Mouse (Mus musculus): ENCODE data around the gene Pi4kb. TPM values are rescaled to one million over a fixed set of nuclear protein-coding genes. Genes with fewer than 3 reads are reported as not detected.

Pi4kb gene
- polyA plus RNA-seq, 1 experiment = 20.9 TPM

- H3K27ac ChIP-seq (ENCODE audit: insufficient read depth, low read depth, low read length) = no peak overlapping the region
- no peaks in the 10 kb centered on the region; the same call in 1 of the 2 replicates for H3K4me1 ChIP-seq (ENCODE audit: control insufficient read depth, insufficient read depth, insufficient read length, low read length)
- 24% methylated on average over 2 of the region's 2 CpGs for WGBS
- peaks cover 66% of the 10 kb centered on the region for H3K36me3 ChIP-seq (ENCODE audit: control insufficient read depth, insufficient read depth, low read length)
- H3K27me3 ChIP-seq (ENCODE audit: control insufficient read depth, insufficient read depth, low read length) = no peaks in the 10 kb centered on the region
- TF ChIP-seq POLR2A (IDR thresholded peaks at IDR 0.05; ENCODE audit: low read depth, low read length) (no peak), CTCF (IDR thresholded peaks at IDR 0.05; ENCODE audit: extremely low read depth, insufficient read length, insufficient replicate concordance, low read depth, low read length) (peak; percentile 48; the same call in 1 of the 2 replicates)
- H3K4me3 ChIP-seq (ENCODE audit: low read depth, low read length) = no peak overlapping the region
Observed at GRCm38 (mm10) chr3:94996946-94997345, 22.4 kb downstream of the Pi4kb start.

- TF ChIP-seq POLR2A (IDR thresholded peaks at IDR 0.05; ENCODE audit: low read depth, low read length) = no peak
- no peak for TF ChIP-seq CTCF (IDR thresholded peaks at IDR 0.05; ENCODE audit: extremely low read depth, insufficient read length, insufficient replicate concordance, low read depth, low read length)
- Histone ChIP-seq H3K36me3 (ENCODE audit: control insufficient read depth, insufficient read depth, low read length) (peaks cover 72% of the 10 kb centered on the region), H3K4me3 (ENCODE audit: low read depth, low read length) (no peak overlapping the region), H3K27ac (ENCODE audit: insufficient read depth, low read depth, low read length) (no peak overlapping the region), H3K27me3 (ENCODE audit: control insufficient read depth, insufficient read depth, low read length) (no peaks in the 10 kb centered on the region), H3K4me1 (ENCODE audit: control insufficient read depth, insufficient read depth, insufficient read length, low read length) (no peaks in the 10 kb centered on the region)
- WGBS = 91% methylated on average over 4 of the region's 4 CpGs
Observed at GRCm38 (mm10) chr3:95002569-95002968, 28.0 kb downstream of the Pi4kb start.

GRCm38 (mm10) chr3:95003273-95003672 is 28.7 kb downstream of the Pi4kb start:
- Histone ChIP-seq H3K4me3 (ENCODE audit: low read depth, low read length) (no peak overlapping the region), H3K4me1 (ENCODE audit: control insufficient read depth, insufficient read depth, insufficient read length, low read length) (no peaks in the 10 kb centered on the region), H3K36me3 (ENCODE audit: control insufficient read depth, insufficient read depth, low read length) (peaks cover 73% of the 10 kb centered on the region), H3K27me3 (ENCODE audit: control insufficient read depth, insufficient read depth, low read length) (no peaks in the 10 kb centered on the region), H3K27ac (ENCODE audit: insufficient read depth, low read depth, low read length) (no peak overlapping the region)
- no peak for TF ChIP-seq POLR2A (IDR thresholded peaks at IDR 0.05; ENCODE audit: low read depth, low read length)
- TF ChIP-seq CTCF (IDR thresholded peaks at IDR 0.05; ENCODE audit: extremely low read depth, insufficient read length, insufficient replicate concordance, low read depth, low read length) = no peak

- Histone ChIP-seq H3K27ac (ENCODE audit: insufficient read depth, low read depth, low read length) (no peak overlapping the region), H3K4me1 (ENCODE audit: control insufficient read depth, insufficient read depth, insufficient read length, low read length) (no peaks in the 10 kb centered on the region), H3K4me3 (ENCODE audit: low read depth, low read length) (no peak overlapping the region), H3K27me3 (ENCODE audit: control insufficient read depth, insufficient read depth, low read length) (no peaks in the 10 kb centered on the region), H3K36me3 (ENCODE audit: control insufficient read depth, insufficient read depth, low read length) (peaks cover 74% of the 10 kb centered on the region)
- WGBS = 91% methylated on average over 3 of the region's 3 CpGs
- TF ChIP-seq CTCF (IDR thresholded peaks at IDR 0.05; ENCODE audit: extremely low read depth, insufficient read length, insufficient replicate concordance, low read depth, low read length) (no peak), POLR2A (IDR thresholded peaks at IDR 0.05; ENCODE audit: low read depth, low read length) (no peak)
Observed at GRCm38 (mm10) chr3:95005651-95006050, 31.1 kb downstream of the Pi4kb start.

- TF ChIP-seq CTCF (IDR thresholded peaks at IDR 0.05; ENCODE audit: extremely low read depth, insufficient read length, insufficient replicate concordance, low read depth, low read length) (no peak), POLR2A (IDR thresholded peaks at IDR 0.05; ENCODE audit: low read depth, low read length) (no peak)
- peaks cover 76% of the 10 kb centered on the region for H3K36me3 ChIP-seq (ENCODE audit: control insufficient read depth, insufficient read depth, low read length)
- WGBS = 88% methylated on average over 9 of the region's 9 CpGs
- H3K27ac ChIP-seq (ENCODE audit: insufficient read depth, low read depth, low read length) = no peak overlapping the region
- H3K4me3 ChIP-seq (ENCODE audit: low read depth, low read length) = no peak overlapping the region
- H3K27me3 ChIP-seq (ENCODE audit: control insufficient read depth, insufficient read depth, low read length) = no peaks in the 10 kb centered on the region
- no peaks in the 10 kb centered on the region for H3K4me1 ChIP-seq (ENCODE audit: control insufficient read depth, insufficient read depth, insufficient read length, low read length)
Observed at GRCm38 (mm10) chr3:95007706-95008105, 33.2 kb downstream of the Pi4kb start.

GRCm38 (mm10) chr3:95010396-95010795 is 35.9 kb downstream of the Pi4kb start:
- H3K36me3 ChIP-seq (ENCODE audit: control insufficient read depth, insufficient read depth, low read length) = peaks cover 56% of the 10 kb centered on the region
- no peak for TF ChIP-seq POLR2A (IDR thresholded peaks at IDR 0.05; ENCODE audit: low read depth, low read length)
- no peak for TF ChIP-seq CTCF (IDR thresholded peaks at IDR 0.05; ENCODE audit: extremely low read depth, insufficient read length, insufficient replicate concordance, low read depth, low read length)
- 0 out of 2 replicates have a peak, but pooled peaks cover 2% of the 10 kb centered on the region for H3K4me1 ChIP-seq (ENCODE audit: control insufficient read depth, insufficient read depth, insufficient read length, low read length)
- WGBS = 84% methylated on average over 7 of the region's 7 CpGs
- H3K4me3 ChIP-seq (ENCODE audit: low read depth, low read length) = no peak overlapping the region
- no peak overlapping the region for H3K27ac ChIP-seq (ENCODE audit: insufficient read depth, low read depth, low read length)
- H3K27me3 ChIP-seq (ENCODE audit: control insufficient read depth, insufficient read depth, low read length) = no peaks in the 10 kb centered on the region

GRCm38 (mm10) chr3:95012982-95013381 is 38.5 kb downstream of the Pi4kb start:
- TF ChIP-seq CTCF (IDR thresholded peaks at IDR 0.05; ENCODE audit: extremely low read depth, insufficient read length, insufficient replicate concordance, low read depth, low read length) (no peak), POLR2A (IDR thresholded peaks at IDR 0.05; ENCODE audit: low read depth, low read length) (no peak)
- 84% methylated on average over 3 of the region's 3 CpGs for WGBS

More at GRCm38 (mm10) chr3:95012982-95013381, 38.5 kb downstream of the Pi4kb start:
- peaks cover 35% of the 10 kb centered on the region for H3K36me3 ChIP-seq (ENCODE audit: control insufficient read depth, insufficient read depth, low read length)
- H3K27me3 ChIP-seq (ENCODE audit: control insufficient read depth, insufficient read depth, low read length) = no peaks in the 10 kb centered on the region
- 0 out of 2 replicates have a peak, but pooled peaks cover 2% of the 10 kb centered on the region for H3K4me1 ChIP-seq (ENCODE audit: control insufficient read depth, insufficient read depth, insufficient read length, low read length)
- no peak overlapping the region for H3K4me3 ChIP-seq (ENCODE audit: low read depth, low read length)
- H3K27ac ChIP-seq (ENCODE audit: insufficient read depth, low read depth, low read length) = no peak overlapping the region

Data from small intestine, adult 2 months (tissue).